Mouse (Mus musculus) lung, postnatal 14 days (tissue): ENCODE results near the gene Tmem238.

Experiments used
- DNase-seq: peaks from one replicate; pipeline ENCODE4 v3.0.0; 2021

Gene Tmem238

GRCm38 (mm10) chr7:4792278-4793212, 3.1 kb upstream of the Tmem238 start, which contains the start of gene Rpl28:
Gene Rpl28 (plus strand): TSS chr7:4792874.
- DNase-seq, result peak; percentile 95

- peak; percentile 68 for DNase-seq
Observed at GRCm38 (mm10) chr7:4788499-4789435, 689 bp downstream of the Tmem238 start.

- no peak for DNase-seq
Observed at GRCm38 (mm10) chr7:4783667-4784268, 5.7 kb downstream of the Tmem238 start.

GRCm38 (mm10) chr7:4782759-4783158, 6.7 kb downstream of the Tmem238 start, which contains the start of the genes Il11 and Tmem190:
Gene Il11 (minus strand): TSS chr7:4782859.
Gene Tmem190 (plus strand): TSS chr7:4782937.
- DNase-seq, result no peak

GRCm38 (mm10) chr7:4782130-4782529, 7.3 kb downstream of the Tmem238 start:
- DNase-seq, result no peak

- no peak for DNase-seq
Observed at GRCm38 (mm10) chr7:4779921-4780320, 9.5 kb downstream of the Tmem238 start.

- no peak for DNase-seq
Observed at GRCm38 (mm10) chr7:4777851-4778637, 11.4 kb downstream of the Tmem238 start.

GRCm38 (mm10) chr7:4776861-4777830, 12.3 kb downstream of the Tmem238 start:
- peak; percentile 70 for DNase-seq

GRCm38 (mm10) chr7:4776131-4776530, 13.3 kb downstream of the Tmem238 start:
- no peak for DNase-seq

- no peak for DNase-seq
Observed at GRCm38 (mm10) chr7:4771202-4771601, 18.3 kb downstream of the Tmem238 start, which contains the start of gene Fam71e2. Gene Fam71e2 (minus strand): TSS chr7:4771302.

GRCm38 (mm10) chr7:4764946-4765710, 24.3 kb downstream of the Tmem238 start:
- DNase-seq, result no peak

- no peak for DNase-seq
Observed at GRCm38 (mm10) chr7:4759670-4760069, 29.8 kb downstream of the Tmem238 start.

- peak; percentile 83 for DNase-seq
Observed at GRCm38 (mm10) chr7:4752821-4753570, 36.5 kb downstream of the Tmem238 start, which contains the start of gene Cox6b2. Gene Cox6b2 (minus strand): TSS chr7:4753094.

GRCm38 (mm10) chr7:4751971-4752820, 37.3 kb downstream of the Tmem238 start:
- peak; percentile 52 for DNase-seq

- no peak for DNase-seq
Observed at GRCm38 (mm10) chr7:4749169-4749568, 40.3 kb downstream of the Tmem238 start.

- no peak for DNase-seq
Observed at GRCm38 (mm10) chr7:4748321-4748720, 41.1 kb downstream of the Tmem238 start.

- DNase-seq, result no peak
Observed at GRCm38 (mm10) chr7:4747156-4747899, 42.1 kb downstream of the Tmem238 start.
